Mouse (Mus musculus) G1E (cell line): ENCODE measurements around the gene Ces1a. TPM values are rescaled to one million over a fixed set of nuclear protein-coding genes. Genes with fewer than 3 reads are reported as not detected.

Experiments used
- ATAC-seq: 2 replicates; pipeline ENCODE4 v1.8.0; 2016; ENCODE audit warnings: mild to moderate bottlenecking; ENCODE audit not compliant: insufficient number of reproducible peaks, poor library complexity, low FRiP score, severe bottlenecking; ENCODE audit errors: extremely low read depth
- DNase-seq: peaks from one replicate; pipeline ENCODE4 v3.0.0; 2012; ENCODE audit warnings: low spot score
- H3K27me3 ChIP-seq: 2 replicates; pipeline ENCODE4 v1.6.1; 2012; ENCODE audit warnings: mild to moderate bottlenecking, low read length, inconsistent platforms; ENCODE audit not compliant: insufficient read depth
- H3K36me3 ChIP-seq: replicated peaks from 2 replicates; pipeline ENCODE3; 2012; ENCODE audit warnings: mild to moderate bottlenecking, inconsistent platforms
- H3K4me1 ChIP-seq: 2 replicates; pipeline ENCODE4 v1.6.1; 2012; ENCODE audit warnings: low read depth, low read length, inconsistent platforms, mixed read lengths; ENCODE audit not compliant: insufficient read depth
- H3K4me3 ChIP-seq: 2 replicates; pipeline ENCODE4 v1.5.1; 2012; ENCODE audit warnings: low read depth, mild to moderate bottlenecking, inconsistent platforms, low read length, moderate library complexity, mixed read lengths
- H3K9me3 ChIP-seq: replicated peaks from 2 replicates; pipeline ENCODE4 v1.6.1; 2012; ENCODE audit warnings: inconsistent platforms
- CTCF ChIP-seq: IDR thresholded peaks from 2 replicates; pipeline ENCODE4 v1.5.1; 2012; ENCODE audit warnings: low read depth, low read length, inconsistent platforms, mixed read lengths
- GATA1 ChIP-seq: IDR thresholded peaks from 2 replicates; pipeline ENCODE4 v1.6.1; 2012; ENCODE audit warnings: borderline replicate concordance, low read length, inconsistent platforms, mixed read lengths
- GATA2 ChIP-seq: IDR thresholded peaks from 2 replicates; pipeline ENCODE4 v1.6.1; 2012; ENCODE audit warnings: low read depth, low read length, inconsistent platforms, borderline replicate concordance
- POLR2AphosphoS5 ChIP-seq: IDR thresholded peaks from 2 replicates; pipeline ENCODE4 v1.6.1; 2012; ENCODE audit warnings: low read depth, low read length, inconsistent platforms; ENCODE audit not compliant: insufficient replicate concordance
- TAL1 ChIP-seq: conservative IDR thresholded peaks from 2 replicates; pipeline ENCODE4 v1.6.1; 2012; ENCODE audit warnings: low read depth, low read length, inconsistent platforms, mixed read lengths
- polyA plus RNA-seq: library from polyadenylated mRNA; stranded (reverse); fragments of >175 nt; gene quantifications from 2 replicates; pipeline ENCODE4 v1.2.3, GENCODE M21; 2012
- total RNA-seq, 2 experiments: library from RNA; stranded (forward) in 1 of 2; stranded (reverse) in 1 of 2; fragments of 200-1000 nt in 1 of 2; fragments of >200 nt in 1 of 2; fragmentation: Nextera tagmentation in 1 of 2; gene quantifications; 2 replicates each; pipeline ENCODE4 v1.2.3; 2014 to 2017

The Ces1a gene
- total and polyA plus RNA-seq, 3 experiments = 0.05 TPM; not detected in 2

DNA sequence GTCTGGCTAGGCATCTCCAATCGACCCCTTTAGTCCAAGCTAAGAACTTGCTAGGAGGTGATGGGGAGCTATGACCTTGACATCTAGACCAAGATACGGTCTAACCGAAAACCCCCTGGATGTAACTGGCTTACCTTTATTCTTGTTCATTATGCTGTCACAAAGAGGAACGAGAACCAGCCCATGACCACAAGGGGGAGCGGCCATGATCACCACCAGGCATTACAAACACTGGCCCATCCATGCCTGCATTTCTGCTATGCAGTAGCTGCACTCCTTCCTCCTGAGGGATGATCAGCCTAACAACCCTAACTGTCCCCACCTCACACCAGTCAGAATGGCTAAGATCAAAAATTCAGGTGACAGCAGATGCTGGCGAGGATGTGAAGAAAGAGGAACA is 35.8 kb downstream of the Ces1a start:
- Histone ChIP-seq H3K4me3 (no peak overlapping the region), H3K4me1 (no peaks in the 10 kb centered on the region), H3K36me3 (no peaks in the 10 kb centered on the region), H3K9me3 (peaks cover 2% of the 10 kb centered on the region; the same call in 1 of the 2 replicates), H3K27me3 (no peaks in the 10 kb centered on the region)
- ATAC-seq (no peak), DNase-seq (no peak)
- TF ChIP-seq POLR2AphosphoS5 (no peak), GATA1 (no peak), CTCF (no peak), TAL1 (no peak), GATA2 (no peak)

DNA sequence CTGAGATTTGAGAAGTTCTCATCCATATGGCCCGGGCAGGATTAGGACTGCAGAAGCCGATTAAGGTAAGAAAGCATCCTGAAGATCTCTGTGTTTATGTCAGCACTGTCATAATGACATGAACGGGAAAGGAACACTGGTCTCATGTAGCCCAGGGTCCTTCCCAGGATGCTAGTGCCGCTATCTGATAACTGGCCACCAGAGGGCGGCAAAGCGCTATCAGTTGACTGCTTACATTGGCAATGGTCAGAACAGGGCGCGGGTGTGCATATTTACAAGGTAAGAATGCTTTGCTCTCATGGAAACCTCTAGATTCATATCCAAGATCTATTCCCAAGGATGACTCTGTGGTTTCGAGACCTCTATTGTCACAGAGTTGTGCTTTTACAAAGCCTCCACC is 36.6 kb downstream of the Ces1a start:
- Histone ChIP-seq H3K4me3 (no peak overlapping the region), H3K27me3 (no peaks in the 10 kb centered on the region), H3K36me3 (no peaks in the 10 kb centered on the region), H3K9me3 (peaks cover 2% of the 10 kb centered on the region; the same call in 1 of the 2 replicates), H3K4me1 (no peaks in the 10 kb centered on the region)
- ATAC-seq (no peak), DNase-seq (no peak)
- TF ChIP-seq CTCF (peak; percentile 35; the same call in 1 of the 2 replicates), POLR2AphosphoS5 (no peak)

DNA sequence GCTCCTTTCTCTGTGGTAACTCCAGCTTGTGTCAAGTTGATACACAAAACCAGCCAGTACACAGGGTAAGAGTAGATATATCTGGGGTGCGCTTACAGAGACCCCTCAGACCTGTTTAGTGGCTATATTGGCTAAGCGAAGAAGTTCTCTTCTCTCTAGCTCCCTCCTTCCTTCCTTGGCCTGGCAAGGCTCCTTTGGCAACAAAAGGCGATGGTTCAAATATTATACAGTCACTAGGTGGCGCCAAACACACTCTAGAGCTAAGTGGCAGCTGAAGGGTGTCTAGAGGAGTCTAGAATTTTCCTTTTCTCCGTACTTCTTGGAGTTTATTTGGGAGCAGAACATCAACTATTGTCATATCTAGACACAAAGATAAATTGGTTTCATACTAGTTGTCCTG is 37.7 kb downstream of the Ces1a start:
- no peak for TF ChIP-seq POLR2AphosphoS5
- TF ChIP-seq GATA1 = no peak
- TF ChIP-seq CTCF = no peak
- TF ChIP-seq GATA2 = no peak
- TF ChIP-seq TAL1 = no peak
- Histone ChIP-seq H3K27me3 (no peaks in the 10 kb centered on the region), H3K9me3 (peaks cover 2% of the 10 kb centered on the region; the same call in 1 of the 2 replicates), H3K4me1 (no peaks in the 10 kb centered on the region), H3K36me3 (no peaks in the 10 kb centered on the region), H3K4me3 (no peak overlapping the region)
- ATAC-seq (no peak), DNase-seq (no peak)

DNA sequence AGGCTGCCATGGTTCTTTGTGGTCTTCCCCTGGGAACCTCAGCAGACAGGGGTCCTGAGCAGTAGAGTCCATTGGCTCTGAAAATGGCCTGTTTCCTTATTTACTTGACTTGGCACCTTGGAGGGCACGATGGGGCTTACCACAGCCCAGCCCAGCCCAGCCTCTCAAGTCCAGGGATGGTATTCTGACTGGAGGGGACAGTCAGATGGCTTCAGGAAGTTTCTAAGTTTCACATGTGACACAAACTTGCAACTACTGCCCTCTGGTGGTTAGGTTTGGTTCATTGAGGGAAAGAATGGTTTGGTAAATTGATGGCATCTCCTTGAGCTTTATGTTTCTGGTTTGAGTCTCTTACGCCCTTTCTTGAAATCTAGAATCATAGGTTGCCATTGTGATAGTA is 49.4 kb downstream of the Ces1a start:
- Histone ChIP-seq H3K9me3 (peaks cover 50% of the 10 kb centered on the region), H3K27me3 (no peaks in the 10 kb centered on the region), H3K36me3 (no peaks in the 10 kb centered on the region), H3K4me3 (no peak overlapping the region), H3K4me1 (no peaks in the 10 kb centered on the region)
- no peak for TF ChIP-seq GATA1
- TF ChIP-seq TAL1 = no peak
- no peak for TF ChIP-seq POLR2AphosphoS5
- no peak for TF ChIP-seq CTCF
- TF ChIP-seq GATA2 = no peak
- ATAC-seq = no peak
- no peak for DNase-seq

DNA sequence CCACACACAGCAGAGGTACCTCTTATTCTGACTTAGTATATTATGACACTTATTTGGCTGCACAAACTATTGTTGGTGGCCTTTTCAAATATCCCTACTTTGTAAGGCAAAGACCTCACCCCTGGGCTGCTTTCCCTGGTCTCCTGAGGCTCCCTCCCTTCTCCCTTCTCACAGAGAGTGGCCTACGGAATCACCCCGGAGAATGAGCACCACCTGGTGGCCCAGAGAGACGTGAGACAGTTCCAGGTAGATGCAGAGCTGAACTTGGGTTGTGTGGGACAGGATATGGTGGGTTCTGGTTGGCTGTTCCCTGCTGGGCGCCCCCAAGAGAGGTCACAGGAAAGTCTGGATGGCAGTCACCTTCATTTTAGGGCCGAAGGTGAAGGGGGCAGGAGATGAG is 51.2 kb downstream of the Ces1a start:
- Histone ChIP-seq H3K9me3 (peaks cover 55% of the 10 kb centered on the region), H3K27me3 (no peaks in the 10 kb centered on the region), H3K36me3 (no peaks in the 10 kb centered on the region), H3K4me3 (no peak overlapping the region), H3K4me1 (no peaks in the 10 kb centered on the region)
- ATAC-seq = no peak
- no peak for DNase-seq
- TF ChIP-seq GATA1 (no peak), POLR2AphosphoS5 (no peak), CTCF (no peak), TAL1 (no peak), GATA2 (no peak)

DNA sequence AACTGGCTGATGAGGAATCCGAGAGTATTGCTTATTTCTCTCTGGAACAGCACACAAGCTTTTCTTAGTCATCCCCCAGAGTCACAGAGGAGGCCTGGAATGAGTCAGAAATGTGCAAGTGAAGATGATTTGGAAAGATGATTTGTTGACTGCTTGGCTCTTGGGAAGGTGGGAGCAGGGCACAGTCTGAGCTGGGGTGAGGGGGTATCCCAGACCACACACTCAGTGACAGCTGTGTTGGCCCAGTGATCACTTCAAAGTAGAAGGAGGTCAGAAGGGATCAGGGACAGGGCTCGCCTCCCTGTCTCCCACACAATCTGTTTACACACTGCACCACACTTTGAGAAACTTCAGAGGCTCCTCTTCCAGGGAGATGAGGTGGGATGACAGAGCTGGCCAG is 63.6 kb downstream of the Ces1a start:
- DNase-seq (no peak), ATAC-seq (no peak)
- Histone ChIP-seq H3K27me3 (no peaks in the 10 kb centered on the region), H3K9me3 (peaks cover 31% of the 10 kb centered on the region), H3K4me1 (no peaks in the 10 kb centered on the region), H3K36me3 (no peaks in the 10 kb centered on the region), H3K4me3 (no peak overlapping the region)
- no peak for TF ChIP-seq GATA2
- no peak for TF ChIP-seq CTCF
- TF ChIP-seq TAL1 = no peak
- TF ChIP-seq GATA1 = no peak
- TF ChIP-seq POLR2AphosphoS5 = no peak

DNA sequence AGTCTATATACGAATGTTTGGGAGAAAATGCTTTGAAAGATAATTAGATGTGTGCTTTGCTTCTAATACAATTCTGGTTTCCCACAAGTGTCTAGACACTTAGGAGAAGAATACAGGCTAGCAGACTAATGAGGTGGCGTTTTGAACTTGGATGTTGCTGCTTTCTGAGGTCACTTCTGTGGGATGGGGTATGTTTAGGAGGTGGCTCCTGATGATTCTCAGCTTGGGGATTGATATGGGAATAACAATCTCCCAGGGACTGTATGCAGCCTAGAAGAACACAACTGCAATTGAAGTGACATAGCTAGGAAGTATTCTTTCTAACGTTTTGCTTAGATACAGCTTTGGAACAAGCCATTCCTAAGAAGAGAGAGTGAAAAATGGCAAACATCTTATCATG is 65.5 kb downstream of the Ces1a start:
- no peaks in the 10 kb centered on the region for H3K27me3 ChIP-seq
- H3K4me3 ChIP-seq = no peak overlapping the region
- DNase-seq (no peak), ATAC-seq (no peak)
- TF ChIP-seq GATA1 (no peak), GATA2 (no peak)
- H3K9me3 ChIP-seq = peaks cover 29% of the 10 kb centered on the region
- no peaks in the 10 kb centered on the region for H3K4me1 ChIP-seq
- no peaks in the 10 kb centered on the region for H3K36me3 ChIP-seq
